Mouse (Mus musculus) cortical plate, adult 2 months (tissue): ENCODE measurements at regions not wholly inside any gene's neighbourhood (a gene's known extent, or its start where the extent isn't known, plus 50 kb on each side); places are given as distances from the start of the nearest gene placed in this dataset.

Experiments used
- H3K27ac ChIP-seq: fragments of 200-500 bp; 2 replicates; pipeline ENCODE4 v1.5.1; 2012; ENCODE audit warnings: low read length, control low read depth, inconsistent platforms; ENCODE audit not compliant: insufficient read depth
- H3K4me1 ChIP-seq: fragments of 200-500 bp; 2 replicates; pipeline ENCODE4 v1.6.1; 2011; ENCODE audit warnings: low read length; ENCODE audit not compliant: control insufficient read depth, insufficient read depth
- H3K4me3 ChIP-seq: fragments of 200-500 bp; 2 replicates; pipeline ENCODE4 v1.5.1; 2011; ENCODE audit warnings: mild to moderate bottlenecking, low read length, control low read depth; ENCODE audit not compliant: insufficient read depth
- CTCF ChIP-seq: fragments of 200-500 bp; IDR thresholded peaks from 2 replicates; pipeline ENCODE4 v1.5.1; 2011; ENCODE audit warnings: mild to moderate bottlenecking, control low read depth, low read length; ENCODE audit not compliant: insufficient read depth; ENCODE audit errors: extremely low read depth
- POLR2A ChIP-seq: fragments of 200-500 bp; IDR thresholded peaks from 2 replicates; pipeline ENCODE4 v1.6.1; 2011; ENCODE audit warnings: mild to moderate bottlenecking, low read length, control low read depth; ENCODE audit not compliant: insufficient read depth; ENCODE audit errors: extremely low read depth

GRCm38 (mm10) chr16:93533205-93533604, 70.7 kb downstream of the Setd4 start:
- Histone ChIP-seq H3K4me3 (no peak overlapping the region), H3K4me1 (no peaks in the 10 kb centered on the region), H3K27ac (no peak overlapping the region)
- TF ChIP-seq POLR2A (no peak), CTCF (no peak)

DNA sequence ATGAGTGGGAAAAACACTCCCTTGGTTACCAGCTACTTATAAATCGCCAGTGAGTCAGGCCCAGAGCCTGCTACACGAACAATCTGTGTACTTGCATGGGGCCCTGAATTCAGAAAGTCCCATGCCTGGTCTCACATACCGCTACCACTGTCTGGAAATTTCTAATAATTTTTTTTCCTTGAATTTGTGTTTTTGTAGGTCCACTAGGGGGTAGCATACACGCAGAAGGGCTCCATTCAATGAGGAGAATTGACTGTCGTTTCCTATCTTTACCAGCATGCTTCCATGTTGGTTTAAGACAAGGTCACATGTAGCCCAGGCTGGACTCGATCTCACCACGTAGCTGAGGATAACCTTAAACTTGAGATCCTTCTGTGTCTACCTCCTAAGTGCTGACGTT, 71.9 kb downstream of the Setd4 start:
- Histone ChIP-seq H3K27ac (no peak overlapping the region), H3K4me3 (no peak overlapping the region), H3K4me1 (no peaks in the 10 kb centered on the region)
- TF ChIP-seq CTCF (no peak), POLR2A (no peak)

- no peak overlapping the region for H3K27ac ChIP-seq
- H3K4me1 ChIP-seq, result no peaks in the 10 kb centered on the region
- TF ChIP-seq POLR2A (no peak), CTCF (no peak)
- no peak overlapping the region for H3K4me3 ChIP-seq
These were observed 81.4 kb downstream of the Setd4 start for GRCm38 (mm10) chr16:93522485-93522884.

DNA sequence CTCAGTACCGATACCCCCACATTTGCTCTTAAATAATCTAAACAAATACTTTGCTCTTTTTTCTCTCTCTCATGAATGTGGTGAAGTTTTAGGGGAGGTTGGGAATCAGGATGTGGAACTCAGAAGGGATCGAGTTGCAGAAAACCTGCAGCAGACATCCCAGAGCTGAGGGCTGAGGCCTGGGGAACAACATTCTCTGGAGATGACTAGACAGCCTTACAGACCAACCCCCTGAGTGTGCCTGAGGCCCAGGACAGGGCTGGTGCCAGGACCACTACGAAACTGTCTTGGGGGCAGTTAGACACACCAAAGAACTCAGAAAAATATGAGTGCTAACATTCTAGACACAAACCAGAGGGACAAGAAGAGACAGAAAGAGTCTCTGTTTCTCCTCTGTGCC, 83.4 kb downstream of the Setd4 start:
- Histone ChIP-seq H3K4me1 (no peaks in the 10 kb centered on the region), H3K4me3 (no peak overlapping the region), H3K27ac (no peak overlapping the region)
- no peak for TF ChIP-seq CTCF
- no peak for TF ChIP-seq POLR2A

- Histone ChIP-seq H3K27ac (no peak overlapping the region), H3K4me1 (no peaks in the 10 kb centered on the region), H3K4me3 (no peak overlapping the region)
- TF ChIP-seq CTCF (no peak), POLR2A (no peak)
These were observed 85.2 kb downstream of the Setd4 start for GRCm38 (mm10) chr16:93518620-93519019.

- Histone ChIP-seq H3K4me1 (no peaks in the 10 kb centered on the region), H3K27ac (no peak overlapping the region), H3K4me3 (no peak overlapping the region)
- TF ChIP-seq POLR2A (no peak), CTCF (no peak)
These were observed 87.1 kb downstream of the Setd4 start for GRCm38 (mm10) chr16:93516793-93517192.

GRCm38 (mm10) chr16:93515456-93515941, 88.4 kb downstream of the Setd4 start:
- H3K4me3 ChIP-seq, result no peak overlapping the region
- no peaks in the 10 kb centered on the region for H3K4me1 ChIP-seq
- TF ChIP-seq CTCF (no peak), POLR2A (no peak)
- no peak overlapping the region for H3K27ac ChIP-seq

GRCm38 (mm10) chr16:93513616-93514041, 90.2 kb downstream of the Setd4 start:
- Histone ChIP-seq H3K4me3 (no peak overlapping the region), H3K4me1 (no peaks in the 10 kb centered on the region), H3K27ac (no peak overlapping the region)
- TF ChIP-seq CTCF, result no peak
- TF ChIP-seq POLR2A, result no peak

GRCm38 (mm10) chr16:93511988-93512387, 91.9 kb downstream of the Setd4 start:
- no peaks in the 10 kb centered on the region for H3K4me1 ChIP-seq
- no peak overlapping the region for H3K4me3 ChIP-seq
- TF ChIP-seq POLR2A (no peak), CTCF (no peak)
- no peak overlapping the region for H3K27ac ChIP-seq

GRCm38 (mm10) chr16:93511517-93511916, 92.3 kb downstream of the Setd4 start:
- Histone ChIP-seq H3K27ac (no peak overlapping the region), H3K4me1 (no peaks in the 10 kb centered on the region), H3K4me3 (no peak overlapping the region)
- no peak for TF ChIP-seq CTCF
- TF ChIP-seq POLR2A, result no peak

DNA sequence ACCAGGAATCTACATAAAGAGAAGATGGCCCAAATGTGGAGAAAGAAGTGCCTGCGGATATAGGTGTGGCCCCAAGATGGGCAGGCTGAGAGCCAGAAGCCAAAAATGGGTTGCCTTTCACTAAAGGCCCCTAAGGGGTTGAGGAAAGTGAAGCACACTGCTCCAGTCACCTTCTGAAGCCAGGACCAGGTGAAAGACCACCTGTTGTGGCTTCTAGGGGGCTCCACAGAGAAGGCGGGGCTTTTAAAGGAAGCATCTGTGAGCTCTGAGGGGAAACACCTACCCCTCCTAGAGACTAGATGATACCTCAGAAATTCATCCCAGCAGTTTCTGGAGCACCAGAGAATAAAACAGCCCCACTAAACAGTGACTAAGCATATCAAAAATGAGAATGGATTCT, 105.1 kb downstream of the Setd4 start:
- TF ChIP-seq POLR2A (no peak), CTCF (no peak)
- no peak overlapping the region for H3K4me3 ChIP-seq
- no peak overlapping the region for H3K27ac ChIP-seq
- H3K4me1 ChIP-seq, result no peaks in the 10 kb centered on the region
